Mouse (Mus musculus): ENCODE measurements around the gene Fam227b. TPM values are rescaled to one million over a fixed set of nuclear protein-coding genes. Genes with fewer than 3 reads are reported as not detected.

The Fam227b gene
- polyA plus RNA-seq, 1 experiment, result not detected

GRCm38 (mm10) chr2:126147723-126148122 lies 4.1 kb downstream of the Fam227b start:
- H3K4me3 ChIP-seq (ENCODE audit: insufficient read depth, low read length), result no peak overlapping the region
- H3K27ac ChIP-seq (ENCODE audit: insufficient read depth, low read depth, low read length), result no peak overlapping the region
- H3K4me1 ChIP-seq (ENCODE audit: control insufficient read depth, insufficient read depth, low read length), result no peaks in the 10 kb centered on the region
- no peak for TF ChIP-seq POLR2A (IDR thresholded peaks at IDR 0.05; ENCODE audit: borderline replicate concordance, low read depth, low read length)
- TF ChIP-seq CTCF (IDR thresholded peaks at IDR 0.05; ENCODE audit: low read depth, low read length), result no peak

GRCm38 (mm10) chr2:126094616-126095015 lies 57.2 kb downstream of the Fam227b start:
- TF ChIP-seq POLR2A (IDR thresholded peaks at IDR 0.05; ENCODE audit: borderline replicate concordance, low read depth, low read length), result no peak
- Histone ChIP-seq H3K4me3 (ENCODE audit: insufficient read depth, low read length) (no peak overlapping the region), H3K4me1 (ENCODE audit: control insufficient read depth, insufficient read depth, low read length) (no peaks in the 10 kb centered on the region), H3K27ac (ENCODE audit: insufficient read depth, low read depth, low read length) (no peak overlapping the region)

GRCm38 (mm10) chr2:126090432-126090831 lies 61.4 kb downstream of the Fam227b start:
- Histone ChIP-seq H3K27ac (ENCODE audit: insufficient read depth, low read depth, low read length) (no peak overlapping the region), H3K4me1 (ENCODE audit: control insufficient read depth, insufficient read depth, low read length) (no peaks in the 10 kb centered on the region), H3K4me3 (ENCODE audit: insufficient read depth, low read length) (no peak overlapping the region)
- TF ChIP-seq POLR2A (IDR thresholded peaks at IDR 0.05; ENCODE audit: borderline replicate concordance, low read depth, low read length) (no peak), CTCF (IDR thresholded peaks at IDR 0.05; ENCODE audit: low read depth, low read length) (no peak)

GRCm38 (mm10) chr2:126086187-126086586 lies 65.6 kb downstream of the Fam227b start:
- H3K27ac ChIP-seq (ENCODE audit: insufficient read depth, low read depth, low read length), result no peak overlapping the region
- TF ChIP-seq CTCF (IDR thresholded peaks at IDR 0.05; ENCODE audit: low read depth, low read length) (no peak), POLR2A (IDR thresholded peaks at IDR 0.05; ENCODE audit: borderline replicate concordance, low read depth, low read length) (no peak)
- no peaks in the 10 kb centered on the region for H3K4me1 ChIP-seq (ENCODE audit: control insufficient read depth, insufficient read depth, low read length)
- no peak overlapping the region for H3K4me3 ChIP-seq (ENCODE audit: insufficient read depth, low read length)

GRCm38 (mm10) chr2:126084326-126084725 lies 67.5 kb downstream of the Fam227b start:
- H3K4me3 ChIP-seq (ENCODE audit: insufficient read depth, low read length), result no peak overlapping the region
- TF ChIP-seq POLR2A (IDR thresholded peaks at IDR 0.05; ENCODE audit: borderline replicate concordance, low read depth, low read length), result no peak
- no peak for TF ChIP-seq CTCF (IDR thresholded peaks at IDR 0.05; ENCODE audit: low read depth, low read length)
- H3K27ac ChIP-seq (ENCODE audit: insufficient read depth, low read depth, low read length), result no peak overlapping the region
- no peaks in the 10 kb centered on the region for H3K4me1 ChIP-seq (ENCODE audit: control insufficient read depth, insufficient read depth, low read length)

- H3K4me3 ChIP-seq (ENCODE audit: insufficient read depth, low read length), result no peak overlapping the region
- no peak overlapping the region for H3K27ac ChIP-seq (ENCODE audit: insufficient read depth, low read depth, low read length)
- H3K4me1 ChIP-seq (ENCODE audit: control insufficient read depth, insufficient read depth, low read length), result no peaks in the 10 kb centered on the region
- TF ChIP-seq CTCF (IDR thresholded peaks at IDR 0.05; ENCODE audit: low read depth, low read length) (no peak), POLR2A (IDR thresholded peaks at IDR 0.05; ENCODE audit: borderline replicate concordance, low read depth, low read length) (no peak)
These were observed 72.7 kb downstream of the Fam227b start for GRCm38 (mm10) chr2:126079086-126079485.

- TF ChIP-seq CTCF (IDR thresholded peaks at IDR 0.05; ENCODE audit: low read depth, low read length), result no peak
- no peak overlapping the region for H3K4me3 ChIP-seq (ENCODE audit: insufficient read depth, low read length)
- H3K4me1 ChIP-seq (ENCODE audit: control insufficient read depth, insufficient read depth, low read length), result peaks cover 5% of the 10 kb centered on the region
These were observed 75.3 kb downstream of the Fam227b start for GRCm38 (mm10) chr2:126076506-126076905.

GRCm38 (mm10) chr2:126073744-126074143 lies 78.1 kb downstream of the Fam227b start:
- no peak for TF ChIP-seq CTCF (IDR thresholded peaks at IDR 0.05; ENCODE audit: low read depth, low read length)
- no peak for TF ChIP-seq POLR2A (IDR thresholded peaks at IDR 0.05; ENCODE audit: borderline replicate concordance, low read depth, low read length)
- Histone ChIP-seq H3K4me1 (ENCODE audit: control insufficient read depth, insufficient read depth, low read length) (peaks cover 5% of the 10 kb centered on the region), H3K27ac (ENCODE audit: insufficient read depth, low read depth, low read length) (no peak overlapping the region), H3K4me3 (ENCODE audit: insufficient read depth, low read length) (no peak overlapping the region)

More at GRCm38 (mm10) chr2:126076506-126076905, 75.3 kb downstream of the Fam227b start:
- H3K27ac ChIP-seq (ENCODE audit: insufficient read depth, low read depth, low read length), result no peak overlapping the region

- TF ChIP-seq CTCF (IDR thresholded peaks at IDR 0.05; ENCODE audit: low read depth, low read length) (no peak), POLR2A (IDR thresholded peaks at IDR 0.05; ENCODE audit: borderline replicate concordance, low read depth, low read length) (no peak)
- Histone ChIP-seq H3K4me3 (ENCODE audit: insufficient read depth, low read length) (no peak overlapping the region), H3K4me1 (ENCODE audit: control insufficient read depth, insufficient read depth, low read length) (peaks cover 5% of the 10 kb centered on the region), H3K27ac (ENCODE audit: insufficient read depth, low read depth, low read length) (no peak overlapping the region)
These were observed 82.1 kb downstream of the Fam227b start for GRCm38 (mm10) chr2:126069740-126070139.

GRCm38 (mm10) chr2:126065303-126065856 lies 86.4 kb downstream of the Fam227b start:
- Histone ChIP-seq H3K4me3 (ENCODE audit: insufficient read depth, low read length) (no peak overlapping the region), H3K4me1 (ENCODE audit: control insufficient read depth, insufficient read depth, low read length) (no peaks in the 10 kb centered on the region), H3K27ac (ENCODE audit: insufficient read depth, low read depth, low read length) (no peak overlapping the region)
- TF ChIP-seq POLR2A (IDR thresholded peaks at IDR 0.05; ENCODE audit: borderline replicate concordance, low read depth, low read length) (no peak), CTCF (IDR thresholded peaks at IDR 0.05; ENCODE audit: low read depth, low read length) (no peak)

- Histone ChIP-seq H3K4me1 (ENCODE audit: control insufficient read depth, insufficient read depth, low read length) (no peaks in the 10 kb centered on the region), H3K4me3 (ENCODE audit: insufficient read depth, low read length) (no peak overlapping the region), H3K27ac (ENCODE audit: insufficient read depth, low read depth, low read length) (no peak overlapping the region)
- TF ChIP-seq POLR2A (IDR thresholded peaks at IDR 0.05; ENCODE audit: borderline replicate concordance, low read depth, low read length) (no peak), CTCF (IDR thresholded peaks at IDR 0.05; ENCODE audit: low read depth, low read length) (no peak)
These were observed 87.0 kb downstream of the Fam227b start for GRCm38 (mm10) chr2:126064814-126065213.

Measured in bone marrow macrophage, adult 2 months (primary cell).